Mouse (Mus musculus): Measurements from ENCODE around the gene Cep170b. TPM values are rescaled to one million over a fixed set of nuclear protein-coding genes. Genes with fewer than 3 reads are reported as not detected.

Gene Cep170b
- polyA plus RNA-seq, 2 experiments, result 21.3 to 30.1 TPM

DNA sequence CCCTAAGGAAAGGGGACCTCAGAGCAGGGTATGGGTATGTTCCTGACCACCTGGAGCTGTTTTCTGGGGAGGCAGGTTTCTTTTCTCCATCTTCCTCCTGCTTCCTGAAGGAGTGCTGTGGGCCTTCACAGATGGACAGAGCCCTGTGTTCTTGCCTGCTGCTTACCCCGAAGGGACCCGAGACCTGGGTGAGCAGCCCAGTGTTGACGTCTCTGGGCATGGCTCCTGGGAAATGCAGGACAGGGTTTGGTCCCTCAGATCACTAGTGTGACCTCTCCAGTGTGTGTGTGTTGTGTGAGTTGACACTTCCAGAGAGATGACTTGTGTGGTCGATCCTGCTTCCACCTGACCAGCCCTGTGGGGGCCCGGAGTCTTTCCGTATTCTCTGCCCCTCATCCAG is 3.2 kb downstream of the Cep170b start:
- 96% methylated on average over 6 of the region's 6 CpGs for WGBS
- H3K4me1 ChIP-seq (ENCODE audit: control insufficient read depth, insufficient read depth, low read length), result peaks cover 17% of the 10 kb centered on the region; the same call in 1 of the 2 replicates
- H3K9me3 ChIP-seq (ENCODE audit: control insufficient read depth, low read length), result no peaks in the 10 kb centered on the region
- peak overlapping the region; percentile 85 for H3K4me2 ChIP-seq (replicated peaks; ENCODE audit: low read depth, low read length, severe bottlenecking)
- H3K4me3 ChIP-seq (replicated peaks; ENCODE audit: low read length), result peak overlapping the region; percentile 86
- ATAC-seq (ENCODE audit: low FRiP score, low read depth), result no peak
- H3K36me3 ChIP-seq (ENCODE audit: control insufficient read depth, insufficient read depth, low read length), result peaks cover 17% of the 10 kb centered on the region
- TF ChIP-seq POLR2A (IDR thresholded peaks at IDR 0.05; ENCODE audit: borderline replicate concordance, extremely low read depth, insufficient read depth, insufficient read length), result no peak
- H3K9ac ChIP-seq (ENCODE audit: low read depth, low read length, severe bottlenecking), result 0 out of 2 replicates have a peak overlapping the region, but pooled peaks have one; percentile 85
- no peak overlapping the region for H3K27ac ChIP-seq (replicated peaks; ENCODE audit: low read depth, low read length)
- DNase-seq (ENCODE audit: low spot score), result no peak
- no peaks in the 10 kb centered on the region for H3K27me3 ChIP-seq (ENCODE audit: control insufficient read depth, insufficient read depth, low read length)

DNA sequence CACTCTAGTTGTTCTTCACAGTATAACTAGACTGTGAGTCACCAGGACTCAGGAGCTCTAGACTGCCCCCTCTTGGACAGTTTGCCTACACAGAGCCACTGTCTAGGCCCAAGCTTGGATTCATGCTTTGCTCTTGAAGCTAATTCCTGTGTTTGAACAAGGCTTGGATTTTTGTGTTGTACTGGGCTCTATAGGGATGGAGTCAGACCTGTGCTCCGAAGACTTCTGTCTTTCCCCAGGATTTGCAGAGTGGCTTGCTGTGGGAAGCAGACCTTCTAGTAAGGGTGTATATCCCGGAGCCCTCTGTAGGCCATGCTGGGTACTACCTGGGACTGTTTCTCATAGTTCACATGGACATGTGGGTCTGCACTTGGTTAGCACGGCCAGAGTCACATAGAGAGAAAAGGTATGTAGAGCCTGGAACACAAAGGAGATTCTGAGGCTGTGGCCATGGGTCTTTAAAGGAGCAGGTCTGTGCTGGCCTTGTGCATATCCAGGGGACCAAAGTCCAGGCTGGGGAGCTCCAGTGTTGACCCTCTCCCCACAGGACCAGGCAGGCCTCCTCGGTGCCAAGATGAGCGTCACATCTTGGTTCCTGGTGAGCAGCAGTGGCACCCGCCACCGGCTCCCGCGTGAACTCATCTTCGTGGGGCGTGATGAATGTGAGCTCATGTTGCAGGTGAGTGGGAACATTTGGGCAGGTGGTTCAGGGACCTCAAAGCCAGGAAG is 4.0 kb downstream of the Cep170b start:
- Histone ChIP-seq H3K9ac (ENCODE audit: low read depth, low read length, severe bottlenecking) (no peak overlapping the region), H3K36me3 (ENCODE audit: control insufficient read depth, insufficient read depth, low read length) (peaks cover 17% of the 10 kb centered on the region), H3K4me1 (ENCODE audit: control insufficient read depth, insufficient read depth, low read length) (peaks cover 17% of the 10 kb centered on the region; the same call in 1 of the 2 replicates), H3K4me2 (replicated peaks; ENCODE audit: low read depth, low read length, severe bottlenecking) (no peak overlapping the region), H3K27me3 (ENCODE audit: control insufficient read depth, insufficient read depth, low read length) (no peaks in the 10 kb centered on the region), H3K4me3 (replicated peaks; ENCODE audit: low read length) (no peak overlapping the region), H3K9me3 (ENCODE audit: control insufficient read depth, low read length) (no peaks in the 10 kb centered on the region), H3K27ac (replicated peaks; ENCODE audit: low read depth, low read length) (no peak overlapping the region)
- DNase-seq (ENCODE audit: low spot score), result peak; percentile 73
- no peak for TF ChIP-seq POLR2A (IDR thresholded peaks at IDR 0.05; ENCODE audit: borderline replicate concordance, extremely low read depth, insufficient read depth, insufficient read length)
- 75% methylated on average over 11 of the region's 11 CpGs for WGBS
- ATAC-seq (ENCODE audit: low FRiP score, low read depth), result peak; percentile 21; the same call in 1 of the 2 replicates

DNA sequence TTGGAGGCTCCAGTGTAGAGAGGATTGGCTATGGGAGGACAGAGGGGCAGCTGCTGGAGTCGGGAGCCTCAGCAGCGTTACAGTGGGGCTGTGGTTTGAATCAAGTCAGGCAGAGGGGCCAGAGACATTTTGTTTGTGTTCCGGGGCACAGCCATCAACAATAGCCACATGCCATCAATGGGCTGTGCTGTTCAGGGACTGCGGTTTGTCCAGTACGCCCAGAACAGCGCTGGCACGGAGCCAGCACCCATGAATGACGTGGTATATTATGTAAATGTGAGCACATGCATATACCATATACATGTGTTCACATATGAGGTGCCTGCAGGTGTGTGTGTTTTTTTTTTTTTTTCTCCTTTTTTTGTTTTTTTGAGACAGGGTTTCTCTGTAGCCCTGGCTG is 7.5 kb downstream of the Cep170b start:
- DNase-seq (ENCODE audit: low spot score), result no peak
- Histone ChIP-seq H3K9ac (ENCODE audit: low read depth, low read length, severe bottlenecking) (no peak overlapping the region), H3K4me2 (replicated peaks; ENCODE audit: low read depth, low read length, severe bottlenecking) (no peak overlapping the region), H3K27me3 (ENCODE audit: control insufficient read depth, insufficient read depth, low read length) (no peaks in the 10 kb centered on the region), H3K27ac (replicated peaks; ENCODE audit: low read depth, low read length) (no peak overlapping the region), H3K4me1 (ENCODE audit: control insufficient read depth, insufficient read depth, low read length) (peaks cover 9% of the 10 kb centered on the region; the same call in 1 of the 2 replicates), H3K36me3 (ENCODE audit: control insufficient read depth, insufficient read depth, low read length) (peaks cover 38% of the 10 kb centered on the region), H3K4me3 (replicated peaks; ENCODE audit: low read length) (no peak overlapping the region), H3K9me3 (ENCODE audit: control insufficient read depth, low read length) (no peaks in the 10 kb centered on the region)
- 78% methylated on average over 8 of the region's 8 CpGs for WGBS
- TF ChIP-seq POLR2A (IDR thresholded peaks at IDR 0.05; ENCODE audit: borderline replicate concordance, extremely low read depth, insufficient read depth, insufficient read length), result no peak
- ATAC-seq (ENCODE audit: low FRiP score, low read depth), result no peak

DNA sequence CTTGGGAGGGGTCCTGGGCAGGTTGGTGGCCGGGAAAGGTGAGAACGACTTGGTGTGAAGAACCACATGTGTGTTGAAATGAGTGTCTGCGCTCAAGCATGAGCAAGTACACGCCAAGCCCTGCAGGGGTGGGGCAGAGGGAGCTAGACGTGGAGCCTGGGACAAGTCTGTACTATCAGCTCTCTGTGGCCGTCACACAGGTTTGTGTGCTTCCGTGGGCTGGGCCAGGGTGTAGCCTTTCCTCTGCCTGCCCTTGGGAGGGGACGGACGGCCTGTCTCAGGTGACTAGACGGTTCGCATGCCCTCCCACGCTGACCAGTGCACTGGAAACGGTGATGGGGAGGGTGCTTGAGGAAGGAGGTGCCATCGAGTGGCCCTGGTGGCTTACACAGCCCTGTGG is 10.6 kb downstream of the Cep170b start:
- no peak for ATAC-seq (ENCODE audit: low FRiP score, low read depth)
- 88% methylated on average over 13 of the region's 14 CpGs for WGBS
- no peak overlapping the region for H3K4me2 ChIP-seq (replicated peaks; ENCODE audit: low read depth, low read length, severe bottlenecking)

DNA sequence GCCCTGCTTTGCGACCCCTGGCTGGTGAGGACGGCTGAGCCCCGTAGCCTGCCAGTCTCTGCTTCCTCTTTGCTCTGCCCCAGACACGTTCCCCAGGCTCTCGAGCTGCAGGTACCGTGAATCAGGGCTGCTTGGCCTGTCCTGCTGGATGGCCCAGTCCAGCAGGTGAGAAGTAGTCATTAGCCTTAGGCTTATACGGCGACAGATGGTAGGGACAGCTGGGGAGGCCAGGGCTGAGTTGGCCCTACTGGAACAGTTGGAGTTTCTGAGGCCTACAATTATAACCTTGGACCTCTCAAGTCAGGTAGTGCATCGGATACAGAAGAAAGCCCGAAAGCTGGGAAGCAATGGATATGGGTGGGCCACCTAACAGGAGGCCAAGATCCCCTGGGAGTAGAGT is 12.3 kb downstream of the Cep170b start:
- ATAC-seq (ENCODE audit: low FRiP score, low read depth) (no peak), DNase-seq (ENCODE audit: low spot score) (no peak)
- Histone ChIP-seq H3K4me1 (ENCODE audit: control insufficient read depth, insufficient read depth, low read length) (no peaks in the 10 kb centered on the region), H3K27me3 (ENCODE audit: control insufficient read depth, insufficient read depth, low read length) (no peaks in the 10 kb centered on the region), H3K4me3 (replicated peaks; ENCODE audit: low read length) (no peak overlapping the region), H3K9ac (ENCODE audit: low read depth, low read length, severe bottlenecking) (no peak overlapping the region), H3K4me2 (replicated peaks; ENCODE audit: low read depth, low read length, severe bottlenecking) (no peak overlapping the region), H3K27ac (replicated peaks; ENCODE audit: low read depth, low read length) (no peak overlapping the region), H3K9me3 (ENCODE audit: control insufficient read depth, low read length) (no peaks in the 10 kb centered on the region), H3K36me3 (ENCODE audit: control insufficient read depth, insufficient read depth, low read length) (peaks cover 69% of the 10 kb centered on the region)
- 83% methylated on average over 10 of the region's 10 CpGs for WGBS
- no peak for TF ChIP-seq POLR2A (IDR thresholded peaks at IDR 0.05; ENCODE audit: borderline replicate concordance, extremely low read depth, insufficient read depth, insufficient read length)

More for the DNA sequence above, 10.6 kb downstream of the Cep170b start:
- no peak for TF ChIP-seq POLR2A (IDR thresholded peaks at IDR 0.05; ENCODE audit: borderline replicate concordance, extremely low read depth, insufficient read depth, insufficient read length)
- no peaks in the 10 kb centered on the region for H3K27me3 ChIP-seq (ENCODE audit: control insufficient read depth, insufficient read depth, low read length)
- H3K9me3 ChIP-seq (ENCODE audit: control insufficient read depth, low read length), result no peaks in the 10 kb centered on the region
- H3K4me1 ChIP-seq (ENCODE audit: control insufficient read depth, insufficient read depth, low read length), result no peaks in the 10 kb centered on the region
- H3K4me3 ChIP-seq (replicated peaks; ENCODE audit: low read length), result no peak overlapping the region
- no peak overlapping the region for H3K27ac ChIP-seq (replicated peaks; ENCODE audit: low read depth, low read length)
- no peak overlapping the region for H3K9ac ChIP-seq (ENCODE audit: low read depth, low read length, severe bottlenecking)
- DNase-seq (ENCODE audit: low spot score), result no peak
- peaks cover 62% of the 10 kb centered on the region for H3K36me3 ChIP-seq (ENCODE audit: control insufficient read depth, insufficient read depth, low read length)
